Mouse (Mus musculus) heart, adult 18-20 months (tissue): ENCODE data around the gene Spink2. TPM values are rescaled to one million over a fixed set of nuclear protein-coding genes. Genes with fewer than 3 reads are reported as not detected.

Experiments used
- total RNA-seq, 2 experiments: library from RNA; stranded (reverse); gene quantifications; 2 replicates each; pipeline ENCODE4 v1.2.3; 2021

Gene Spink2
- total RNA-seq, 2 experiments from 2014 or later = not detected

Other genes with a start within 250 kb of the Spink2 start
- gene Srp72, start 236.8 kb downstream of the Spink2 start, total RNA-seq = 10 to 100 TPM; 40.4 to 50.6 TPM
- not detected for gene Arl9, start 207.4 kb downstream of the Spink2 start, total RNA-seq
- not detected for gene Thegl, start 195.4 kb downstream of the Spink2 start, total RNA-seq
- 100 to 1,000 TPM; 417 to 443 TPM for gene Hopx, start 96.3 kb downstream of the Spink2 start, total RNA-seq
- gene Rest, start 54.0 kb upstream of the Spink2 start, total RNA-seq = 10 to 100 TPM; 13.2 to 13.5 TPM
- 10 to 100 TPM; 22.1 to 25.7 TPM for gene Noa1, start 98.6 kb upstream of the Spink2 start, total RNA-seq
- gene Polr2b, start 98.7 kb upstream of the Spink2 start, total RNA-seq = 10 to 100 TPM; 32.8 to 36.7 TPM
- gene Igfbp7, start 196.6 kb upstream of the Spink2 start, total RNA-seq = 100 to 1,000 TPM; 167 to 176 TPM